Mouse (Mus musculus) lung, postnatal 4 days (tissue): ENCODE data around the gene Mapk1.
"Not testable (repeated sequence)": the region's sequence is repeated elsewhere in the genome, so short reads cannot be mapped to it uniquely, and the experiment has no call there.

Source experiments
- DNase-seq, 2 experiments: peaks; one replicate each; pipeline ENCODE4 v3.0.0; 2021

Gene Mapk1

GRCm38 (mm10) chr16:16983131-16983533 lies at the start of gene Mapk1:
TSS of gene Mapk1 (plus strand) at chr16:16983382.
- peak; percentile 97 for DNase-seq

GRCm38 (mm10) chr16:16939543-16939942 lies 43.6 kb upstream of the Mapk1 start:
- DNase-seq: no peak

GRCm38 (mm10) chr16:16941078-16941477 lies 42.1 kb upstream of the Mapk1 start:
- no peak for DNase-seq

GRCm38 (mm10) chr16:16958575-16958974 lies 24.6 kb upstream of the Mapk1 start:
- DNase-seq: no peak

- no peak for DNase-seq
Observed at GRCm38 (mm10) chr16:16959907-16960306, 23.3 kb upstream of the Mapk1 start.

GRCm38 (mm10) chr16:16965149-16965548 lies 18.0 kb upstream of the Mapk1 start:
- DNase-seq: no peak

GRCm38 (mm10) chr16:16966290-16966689 lies 16.9 kb upstream of the Mapk1 start:
- no peak for DNase-seq

GRCm38 (mm10) chr16:16978061-16978460 lies 5.1 kb upstream of the Mapk1 start:
- no peak for DNase-seq

- DNase-seq: no peak
Observed at GRCm38 (mm10) chr16:16978765-16979164, 4.4 kb upstream of the Mapk1 start.

- no peak for DNase-seq
Observed at GRCm38 (mm10) chr16:16982636-16983035, 546 bp upstream of the Mapk1 start.

- peak; percentile 66 to 67 for DNase-seq
Observed at GRCm38 (mm10) chr16:16983534-16984422, 596 bp downstream of the Mapk1 start.

- no peak for DNase-seq
Observed at GRCm38 (mm10) chr16:16984423-16984941, 1.3 kb downstream of the Mapk1 start.

- no peak for DNase-seq
Observed at GRCm38 (mm10) chr16:16987248-16987647, 4.1 kb downstream of the Mapk1 start.

GRCm38 (mm10) chr16:16988842-16989241 lies 5.7 kb downstream of the Mapk1 start:
- no peak for DNase-seq

GRCm38 (mm10) chr16:16990021-16990420 lies 6.8 kb downstream of the Mapk1 start:
- no peak for DNase-seq

GRCm38 (mm10) chr16:16994426-16995052 lies 11.4 kb downstream of the Mapk1 start:
- no peak for DNase-seq

GRCm38 (mm10) chr16:16996121-16996729 lies 13.0 kb downstream of the Mapk1 start:
- DNase-seq: not testable (repeated sequence)

GRCm38 (mm10) chr16:17001109-17001508 lies 17.9 kb downstream of the Mapk1 start:
- peak in 1 of 2 experiments; percentile 12 for DNase-seq

GRCm38 (mm10) chr16:17007070-17007469 lies 23.9 kb downstream of the Mapk1 start:
- no peak for DNase-seq

- peak in 1 of 2 experiments; percentile 9 for DNase-seq
Observed at GRCm38 (mm10) chr16:17010036-17010435, 26.9 kb downstream of the Mapk1 start.

GRCm38 (mm10) chr16:17012583-17012982 lies 29.4 kb downstream of the Mapk1 start:
- peak in 1 of 2 experiments; percentile 7 for DNase-seq

- DNase-seq: no peak
Observed at GRCm38 (mm10) chr16:17015111-17015852, 32.1 kb downstream of the Mapk1 start.

- no peak for DNase-seq
Observed at GRCm38 (mm10) chr16:17015853-17016230, 32.7 kb downstream of the Mapk1 start.
